ENCODE assay signal across 27 mouse cellular contexts in genomic region chr2:44664049-44664448, GRCm38 (mm10).
DNase-seq lines count a peak whose midpoint lies in the region; ATAC-seq and TF ChIP-seq lines count a peak whose summit lies in the region.
"Had no signal": no experiment of that assay in that cellular context is flagged by ENCODE, and none has a peak within 500 bp of the region (broad histone marks: within the 10 kb centered on the region; RNA-seq: fewer than 3 reads in every experiment).

No protein-coding gene starts in this region.

- no peak overlapping the region for H3K9ac ChIP-seq in forebrain, postnatal 0 days
- no peak overlapping the region for H3K9ac ChIP-seq in forebrain, embryonic 15.5 days (replicated peaks)
- H3K9ac ChIP-seq: embryonic facial prominence, embryonic 15.5 days; heart, embryonic 13.5 days; hindbrain, embryonic 15.5 days had no signal

- intact Hi-C loops in left cerebral cortex, postnatal 36 days (cut with DNase I), result no loop called here
- intact Hi-C loops in left cerebral cortex, postnatal 10 days (cut with DNase I), result no loop called here

- H3K4me3 ChIP-seq in forebrain, postnatal 0 days (ENCODE audit: low read depth, low read length), result no peak overlapping the region
- H3K4me3 ChIP-seq in forebrain, embryonic 15.5 days, result no peak overlapping the region
- H3K4me3 ChIP-seq: embryonic facial prominence, embryonic 15.5 days; erythroblast, embryonic 14.5 days; forebrain, embryonic 10.5 days; gastrocnemius, adult 2 months; heart, embryonic 13.5 days; hindbrain, embryonic 15.5 days had no signal

- TF ChIP-seq CTCF in forebrain, postnatal 0 days (IDR thresholded peaks at IDR 0.05; ENCODE audit: low read depth), result no peak

- no peak overlapping the region for H3K27ac ChIP-seq in forebrain, postnatal 0 days (ENCODE audit: low read depth, low read length)
- H3K27ac ChIP-seq in forebrain, embryonic 15.5 days (replicated peaks), result no peak overlapping the region
- H3K27ac ChIP-seq: embryonic facial prominence, embryonic 15.5 days; forebrain, embryonic 10.5 days; gastrocnemius, adult 2 months; heart, embryonic 13.5 days; hindbrain, embryonic 15.5 days had no signal

- no peak for DNase-seq in forebrain, postnatal 0 days
- peak; percentile 21 for DNase-seq in layer of hippocampus, adult 11-12 months (ENCODE audit: low spot score)
- no peak for DNase-seq in layer of hippocampus, postnatal 10 days (ENCODE audit: low spot score in 2 of 2)
- DNase-seq in left cerebral cortex, postnatal 36 days (ENCODE audit: low spot score in 2 of 2), result peak; percentile 19 to 24
- DNase-seq in left cerebral cortex, postnatal 10 days (ENCODE audit: extremely low spot score in 1 of 2, low spot score in 2 of 2), result no peak
- DNase-seq in brain, adult 2 months (ENCODE audit: low read depth, low spot score), result peak; percentile 70
- DNase-seq: adrenal gland, adult 8-10 months; adrenal gland, postnatal 36 days; B cell, adult 2 months; cerebellum, adult 11 months; cerebellum, adult 8-10 months; cerebellum, postnatal 14 days; embryo, embryonic 11 days; gastrocnemius, adult 2 months; gastrocnemius, postnatal 36 days; heart, adult 11 months; heart, postnatal 36 days had no signal

- 81% methylated on average over 7 of the region's 7 CpGs for WGBS in forebrain, postnatal 0 days
- 87% methylated on average over 7 of the region's 7 CpGs for WGBS in forebrain, embryonic 15.5 days

- no peaks in the 10 kb centered on the region for H3K27me3 ChIP-seq in forebrain, postnatal 0 days (ENCODE audit: insufficient read depth, low read length)
- no peaks in the 10 kb centered on the region for H3K27me3 ChIP-seq in forebrain, embryonic 15.5 days
- H3K27me3 ChIP-seq: embryonic facial prominence, embryonic 15.5 days; heart, embryonic 13.5 days; hindbrain, embryonic 15.5 days had no signal

- no peak overlapping the region for H3K4me2 ChIP-seq in forebrain, postnatal 0 days (ENCODE audit: low read depth)
- no peak overlapping the region for H3K4me2 ChIP-seq in forebrain, embryonic 15.5 days (replicated peaks)
- H3K4me2 ChIP-seq: embryonic facial prominence, embryonic 15.5 days; heart, embryonic 13.5 days; hindbrain, embryonic 15.5 days had no signal

- H3K4me1 ChIP-seq in forebrain, postnatal 0 days (ENCODE audit: insufficient read depth), result no peaks in the 10 kb centered on the region
- no peaks in the 10 kb centered on the region for H3K4me1 ChIP-seq in forebrain, embryonic 15.5 days
- H3K4me1 ChIP-seq: embryonic facial prominence, embryonic 15.5 days; forebrain, embryonic 10.5 days; hindbrain, embryonic 15.5 days had no signal

- H3K9me3 ChIP-seq in forebrain, postnatal 0 days (ENCODE audit: low read length), result no peaks in the 10 kb centered on the region
- H3K9me3 ChIP-seq in forebrain, embryonic 15.5 days, result no peaks in the 10 kb centered on the region
- H3K9me3 ChIP-seq: embryonic facial prominence, embryonic 15.5 days; forebrain, embryonic 10.5 days; G1E; heart, embryonic 13.5 days; hindbrain, embryonic 15.5 days had no signal

- H3K36me3 ChIP-seq in forebrain, postnatal 0 days (ENCODE audit: insufficient read depth), result no peaks in the 10 kb centered on the region
- no peaks in the 10 kb centered on the region for H3K36me3 ChIP-seq in forebrain, embryonic 15.5 days
- H3K36me3 ChIP-seq: embryonic facial prominence, embryonic 15.5 days; forebrain, embryonic 10.5 days; G1E; heart, embryonic 13.5 days; hindbrain, embryonic 15.5 days had no signal

- ATAC-seq in forebrain, postnatal 0 days, result peak; percentile 65
- ATAC-seq in forebrain, embryonic 15.5 days (replicated peaks), result no peak
- ATAC-seq in megakaryocyte progenitor cell, adult 5-6 weeks (replicated peaks; ENCODE audit: poor library complexity), result no peak
- ATAC-seq: CD4-positive, CD25-positive, alpha-beta regulatory T cell, adult 4 months; forebrain, embryonic 14.5 days had no signal

Comparison
In these comparisons a context has a peak if more than half of its experiments do, and no peak if none do; other contexts are left out.
1. DNase-seq: peak in layer of hippocampus, adult 11-12 months (single experiment), left cerebral cortex, postnatal 36 days (2 of 2) and brain, adult 2 months (single experiment); none in forebrain, postnatal 0 days (single experiment), layer of hippocampus, postnatal 10 days (0 of 2) and left cerebral cortex, postnatal 10 days (0 of 2).